Mouse (Mus musculus): ENCODE results near the gene Adamtsl4.

The Adamtsl4 gene

DNA sequence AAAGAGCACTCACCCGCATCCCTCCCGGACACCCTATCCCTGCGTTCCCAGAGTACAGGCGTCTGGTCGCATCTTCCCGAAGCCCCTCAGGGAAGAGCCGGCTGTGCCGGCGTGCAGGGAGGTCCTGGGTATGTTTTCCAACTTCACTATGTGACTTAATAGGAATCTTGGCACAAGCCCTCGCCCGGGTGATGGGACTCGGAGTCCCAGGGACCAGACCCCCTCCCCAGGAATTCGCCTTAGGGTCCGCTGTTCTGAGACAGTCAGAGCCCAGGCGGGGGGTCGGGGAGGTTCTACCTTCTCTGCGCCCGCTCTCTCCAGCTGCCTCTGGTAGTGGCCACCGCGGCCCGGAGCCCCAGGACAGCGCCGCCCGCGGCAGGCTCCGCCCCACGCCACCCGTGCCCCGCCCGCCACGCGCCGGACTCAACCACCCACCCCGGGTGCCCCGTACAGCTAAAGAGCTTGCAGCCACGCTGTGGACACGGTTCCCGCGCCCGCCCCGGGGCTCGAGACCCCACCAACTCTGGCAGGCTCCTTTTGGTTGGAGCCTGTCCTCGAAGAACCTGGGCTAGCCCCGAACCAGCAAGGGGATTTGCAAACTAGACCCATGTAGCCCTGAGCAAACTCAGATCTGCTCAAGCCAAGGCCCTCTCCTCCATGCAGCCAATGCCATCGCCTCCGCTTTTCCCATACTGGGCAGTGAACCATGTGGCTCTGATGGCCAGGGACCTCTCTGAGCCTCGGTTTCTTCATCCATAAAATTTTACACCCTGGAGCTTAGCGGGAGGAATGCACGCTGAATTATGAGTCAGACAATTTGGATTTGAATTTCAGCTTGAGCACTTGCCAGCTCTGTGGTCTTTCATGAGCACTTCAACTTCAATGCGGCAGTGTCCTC, at the start of gene Adamtsl4:
TSS of gene Adamtsl4 (minus strand) at position 394 of the 898 bp plus-strand sequence.
- peak; percentile 61 for DNase-seq (ENCODE audit: low spot score)

- DNase-seq (ENCODE audit: low spot score) = no peak
Measured at GRCm38 (mm10) chr3:95735071-95735670, 47.5 kb upstream of the Adamtsl4 start.

DNA sequence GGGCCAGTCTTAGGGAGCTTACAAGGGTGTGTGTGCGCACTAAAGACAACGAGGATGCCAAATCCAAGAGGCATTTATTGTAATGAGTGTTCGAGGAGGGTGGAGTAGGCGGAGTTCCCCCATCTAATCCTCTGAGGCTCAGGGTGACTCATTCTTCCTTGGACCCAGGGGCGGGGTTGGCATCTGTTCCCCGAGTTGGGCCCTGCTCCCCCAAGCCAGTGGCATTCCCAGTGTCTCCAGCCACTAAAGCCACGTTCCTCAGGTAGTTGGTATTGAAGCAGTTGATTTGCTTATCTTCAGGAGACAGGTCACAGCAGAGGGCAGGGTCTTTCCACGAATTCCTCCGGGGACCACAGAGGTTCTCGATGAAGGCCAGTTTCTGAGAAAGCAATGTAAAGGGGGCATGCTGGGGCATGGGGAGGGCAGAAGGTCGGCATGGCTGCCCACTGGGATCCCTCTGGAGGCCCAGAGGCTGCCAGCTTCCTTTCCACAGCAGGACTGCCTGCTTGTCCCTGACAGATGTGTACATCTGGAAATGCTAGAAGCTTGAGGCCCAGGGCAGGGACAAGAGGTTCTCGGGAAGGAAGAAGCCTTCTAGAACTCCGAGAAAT, 46.5 kb upstream of the Adamtsl4 start:
- no peak for DNase-seq (ENCODE audit: low spot score)

DNA sequence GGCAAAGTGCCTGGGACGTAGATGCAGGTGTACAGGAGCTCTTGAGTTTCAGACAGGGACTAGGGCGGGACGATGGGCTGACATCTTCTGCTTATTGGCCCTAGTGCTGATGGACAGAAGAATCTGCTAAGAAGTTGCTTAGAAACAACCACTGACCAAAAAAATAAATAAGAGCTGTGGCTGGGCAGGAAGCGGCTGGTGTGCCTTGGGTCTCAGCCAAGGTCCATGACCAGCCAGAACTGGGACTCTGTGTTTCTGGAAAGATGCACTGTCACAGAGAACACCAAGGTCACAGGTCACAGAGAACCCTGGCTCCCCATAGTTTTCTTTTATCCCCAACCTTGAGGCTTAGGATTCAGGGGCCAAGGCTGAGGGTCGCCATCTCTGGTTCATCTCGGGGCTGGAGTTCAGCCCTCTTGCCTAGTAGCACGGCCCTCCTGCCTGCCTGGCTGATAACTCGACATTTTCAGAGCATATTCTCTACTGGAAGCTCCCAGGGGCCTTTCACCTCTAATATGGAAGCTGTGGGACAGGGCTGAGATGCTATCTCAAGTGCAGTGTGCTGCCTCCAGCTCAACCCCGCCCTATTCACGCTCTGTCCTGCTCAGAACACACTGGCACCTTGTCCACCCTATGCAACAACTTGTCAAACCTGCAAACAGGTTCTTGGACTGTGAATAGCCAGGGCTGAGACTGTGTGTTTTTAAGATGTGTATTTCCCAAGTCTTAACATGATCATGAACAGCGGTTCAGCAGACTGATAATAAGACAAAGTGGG, 45.2 kb upstream of the Adamtsl4 start:
- DNase-seq (ENCODE audit: low spot score) = no peak

- no peak for DNase-seq (ENCODE audit: low spot score)
Measured at GRCm38 (mm10) chr3:95732297-95732696, 44.6 kb upstream of the Adamtsl4 start.

DNA sequence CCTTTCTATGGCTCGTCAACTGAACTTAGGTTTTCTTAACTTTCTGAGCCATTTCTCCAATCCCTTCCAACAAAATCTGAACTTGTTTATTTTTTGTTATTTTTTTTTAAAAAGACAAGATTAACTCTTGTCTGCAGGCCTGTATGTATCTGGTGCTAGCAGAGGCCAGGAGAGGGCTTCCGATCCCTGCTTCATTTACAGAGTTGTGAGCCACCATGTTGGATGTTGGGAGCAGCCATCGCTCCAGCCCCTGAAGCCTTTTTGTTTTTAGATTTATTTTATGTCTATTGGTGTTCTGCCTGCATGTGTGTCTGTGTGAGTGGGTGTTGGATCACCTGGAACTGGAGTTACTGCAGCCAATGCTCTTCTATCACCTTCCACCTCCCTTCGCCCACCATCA, 44.1 kb upstream of the Adamtsl4 start:
- DNase-seq (ENCODE audit: low spot score) = no peak

- no peak for DNase-seq (ENCODE audit: low spot score)
Measured at GRCm38 (mm10) chr3:95730431-95730830, 42.7 kb upstream of the Adamtsl4 start.

- DNase-seq (ENCODE audit: low spot score) = no peak
Measured at GRCm38 (mm10) chr3:95728906-95729305, 41.2 kb upstream of the Adamtsl4 start.

GRCm38 (mm10) chr3:95726696-95727358, 39.1 kb upstream of the Adamtsl4 start:
- DNase-seq (ENCODE audit: low spot score) = no peak

GRCm38 (mm10) chr3:95725863-95726262, 38.1 kb upstream of the Adamtsl4 start:
- no peak for DNase-seq (ENCODE audit: low spot score)

DNA sequence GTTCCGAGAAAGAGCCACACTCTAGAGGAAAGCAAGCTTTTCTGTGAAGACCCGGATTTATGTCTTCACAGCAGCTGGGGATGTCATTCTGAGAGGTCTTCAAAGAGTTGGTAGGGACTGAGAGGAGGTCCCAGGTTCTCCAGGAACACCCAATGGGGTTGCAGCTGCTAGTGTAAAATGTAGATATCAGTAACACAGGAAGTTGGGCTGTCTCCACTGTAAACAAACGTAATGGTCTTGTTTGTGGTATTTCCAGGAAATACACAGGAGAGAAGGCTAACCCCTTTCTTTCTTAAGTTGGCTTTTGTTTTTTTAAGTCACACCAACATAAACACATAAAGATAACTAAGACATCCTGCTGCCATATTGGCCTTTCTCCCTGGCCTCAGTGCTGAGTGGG, 34.7 kb upstream of the Adamtsl4 start:
- DNase-seq (ENCODE audit: low spot score) = no peak

DNA sequence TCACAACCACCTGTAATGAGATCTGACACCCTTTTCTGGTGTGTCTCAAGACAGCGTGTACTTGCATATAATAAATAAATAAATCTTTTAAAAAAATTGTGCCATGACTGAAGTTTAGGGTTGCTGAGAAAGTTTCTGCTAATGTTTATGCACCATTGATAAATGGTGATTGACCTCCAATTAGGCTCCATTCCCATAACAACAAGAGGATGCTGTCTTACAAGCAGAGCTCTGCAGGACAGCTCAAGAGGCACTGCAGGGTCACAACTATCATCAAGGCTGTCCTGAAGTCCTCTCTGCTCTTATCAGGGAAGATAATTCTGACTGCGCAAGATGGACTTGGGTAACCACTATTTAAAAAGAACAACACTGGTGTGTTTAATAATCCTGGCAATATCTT, 30.4 kb upstream of the Adamtsl4 start:
- no peak for DNase-seq (ENCODE audit: low spot score)

DNA sequence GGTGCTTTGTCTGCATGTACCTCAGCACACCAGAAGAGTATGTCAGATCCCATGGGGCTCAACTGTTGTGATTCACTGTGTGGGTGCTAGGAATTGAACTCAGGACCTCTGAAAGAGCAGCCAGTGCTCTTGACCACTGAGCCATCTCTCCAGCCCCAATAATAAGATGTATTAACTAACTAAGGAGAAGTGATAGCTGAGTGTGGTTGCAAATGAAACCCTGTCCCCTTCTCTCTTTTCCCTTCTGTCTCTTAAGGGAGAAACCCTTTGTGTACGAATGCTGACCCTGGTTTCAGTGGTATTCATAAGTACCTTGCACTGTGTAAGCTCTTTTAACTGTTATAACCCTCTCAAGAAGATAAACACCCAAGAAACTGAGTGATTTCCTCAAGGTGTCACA, 28.4 kb upstream of the Adamtsl4 start:
- no peak for DNase-seq (ENCODE audit: low spot score)

GRCm38 (mm10) chr3:95709967-95710366, 22.2 kb upstream of the Adamtsl4 start:
- DNase-seq (ENCODE audit: low spot score) = no peak

DNA sequence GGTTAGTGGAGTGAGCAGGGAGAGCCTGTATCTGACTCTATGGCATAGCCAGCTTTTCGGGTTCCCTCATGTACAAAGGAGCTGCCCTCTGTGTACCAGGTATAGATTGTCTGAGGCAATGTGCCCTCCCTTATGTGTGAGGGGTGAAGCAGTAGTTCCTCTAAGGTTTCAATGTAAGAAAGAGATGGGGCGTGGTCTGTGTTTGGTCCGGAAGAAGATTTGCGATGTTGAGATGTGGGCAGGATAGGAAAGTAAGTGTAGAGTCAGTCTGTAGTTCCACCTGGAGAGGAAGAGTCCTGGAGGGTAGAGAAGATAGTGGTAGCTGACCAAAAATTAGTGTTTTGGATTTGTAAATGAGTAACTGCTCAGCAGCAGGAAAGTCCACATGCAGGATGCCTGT, 21.3 kb upstream of the Adamtsl4 start:
- no peak for DNase-seq (ENCODE audit: low spot score)

- no peak for DNase-seq (ENCODE audit: low spot score)
Measured at GRCm38 (mm10) chr3:95707497-95707896, 19.8 kb upstream of the Adamtsl4 start.

- no peak for DNase-seq (ENCODE audit: low spot score)
Measured at GRCm38 (mm10) chr3:95706273-95706672, 18.6 kb upstream of the Adamtsl4 start.

- no peak for DNase-seq (ENCODE audit: low spot score)
Measured at GRCm38 (mm10) chr3:95704612-95705011, 16.9 kb upstream of the Adamtsl4 start.

DNA sequence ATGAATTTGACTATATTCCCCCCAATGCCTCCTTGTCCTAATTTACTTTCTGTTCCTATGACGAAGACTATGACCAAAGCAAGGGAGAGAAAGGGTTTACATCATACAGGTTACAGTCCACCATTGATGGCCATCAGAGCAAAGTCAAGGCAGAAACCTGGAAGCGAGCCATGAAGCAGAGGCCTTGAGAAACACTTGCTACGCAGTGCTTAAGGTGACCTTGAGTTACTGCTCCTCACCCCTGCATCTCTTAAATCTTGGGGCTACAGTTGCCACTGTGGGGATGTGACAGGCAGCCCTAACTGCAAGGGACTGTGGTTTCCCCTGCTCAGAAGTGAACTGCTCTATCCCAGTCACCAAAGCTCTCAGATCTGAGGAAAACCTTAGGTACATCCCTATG, 15.6 kb upstream of the Adamtsl4 start:
- DNase-seq (ENCODE audit: low spot score) = no peak

- peak; percentile 79 for DNase-seq (ENCODE audit: low spot score)
Measured at GRCm38 (mm10) chr3:95701877-95702540, 14.3 kb upstream of the Adamtsl4 start.

DNA sequence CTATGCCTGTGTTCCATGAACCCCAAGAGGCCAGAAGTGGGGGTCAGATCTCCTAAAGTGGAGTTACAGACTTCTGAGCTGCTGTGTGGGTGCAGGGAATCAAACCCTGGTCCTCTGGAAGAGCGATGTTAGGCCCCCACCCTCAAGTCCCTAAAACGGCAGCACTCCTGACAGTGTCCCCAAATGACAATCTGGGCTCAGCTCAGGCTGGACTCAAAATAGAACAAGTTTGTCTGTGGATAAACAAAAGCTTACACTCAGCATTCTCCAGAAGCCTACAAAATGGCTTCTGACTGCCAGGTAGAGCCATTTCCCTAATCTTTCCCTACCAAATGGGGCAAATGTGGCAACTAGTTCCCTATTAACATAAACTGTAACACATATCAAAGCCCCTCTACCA, 13.4 kb upstream of the Adamtsl4 start:
- no peak for DNase-seq (ENCODE audit: low spot score)

Data from testis, postnatal 14 days (tissue).